Mouse (Mus musculus) liver, embryonic 12.5 days (tissue): ENCODE data around the gene Acp2. TPM values are rescaled to one million over a fixed set of nuclear protein-coding genes. Genes with fewer than 3 reads are reported as not detected.

Source experiments
- polyA plus RNA-seq: library from polyadenylated mRNA; unstranded; fragments of >200 nt; fragmentation: Nextera tagmentation; extraction: Ambion mirVana; gene quantifications from 2 replicates; pipeline ENCODE4 v1.2.1, GENCODE M21; 2016

Gene Acp2
- polyA plus RNA-seq, 1 experiment from 2014 or later, result 9.6 TPM

Other genes with a start within 250 kb of the Acp2 start
- 0.57 and 0.94 TPM in 2 replicates for gene Rapsn, start 167.3 kb upstream of the Acp2 start, polyA plus RNA-seq
- 220 and 223 TPM in 2 replicates for gene Psmc3, start 148.9 kb upstream of the Acp2 start, polyA plus RNA-seq
- gene Slc39a13, start 132.5 kb upstream of the Acp2 start, polyA plus RNA-seq, result 15.1 and 15.3 TPM in 2 replicates
- gene Spi1, start 120.5 kb upstream of the Acp2 start, polyA plus RNA-seq, result 16.8 and 18.5 TPM in 2 replicates
- 0.23 and 0.39 TPM in 2 replicates for gene Mybpc3, start 84.7 kb upstream of the Acp2 start, polyA plus RNA-seq
- gene Madd, start 19.0 kb upstream of the Acp2 start, polyA plus RNA-seq, result 12.1 and 13.4 TPM in 2 replicates
- 12.9 and 13.5 TPM in 2 replicates for gene Nr1h3, start 51 bp upstream of the Acp2 start, polyA plus RNA-seq
- gene Ddb2, start 34.1 kb downstream of the Acp2 start, polyA plus RNA-seq, result 8.3 and 8.4 TPM in 2 replicates
- 12.3 and 12.4 TPM in 2 replicates for gene Pacsin3, start 53.1 kb downstream of the Acp2 start, polyA plus RNA-seq
- 80.0 and 82.2 TPM in 2 replicates for gene Arfgap2, start 62.1 kb downstream of the Acp2 start, polyA plus RNA-seq
- 9.1 and 10.4 TPM in 2 replicates for gene 1110051M20Rik, start 241.8 kb downstream of the Acp2 start, polyA plus RNA-seq